Mouse (Mus musculus): Measurements from ENCODE around the gene Colq.
"Not testable (repeated sequence)": the region's sequence is repeated elsewhere in the genome, so short reads cannot be mapped to it uniquely, and the experiment has no call there.

Gene Colq

GRCm38 (mm10) chr14:31591243-31591642 is at the start of gene Colq:
TSS of gene Colq (minus strand) at chr14:31591343.
- no peak for DNase-seq (ENCODE audit: low read depth)

GRCm38 (mm10) chr14:31640346-31640889 is 49.3 kb upstream of the Colq start, which contains the start of gene Gm49387:
TSS of gene Gm49387 (minus strand) at chr14:31640878.
- no peak for DNase-seq (ENCODE audit: low read depth)

GRCm38 (mm10) chr14:31630677-31631076 is 39.5 kb upstream of the Colq start:
- DNase-seq (ENCODE audit: low read depth): no peak

- no peak for DNase-seq (ENCODE audit: low read depth)
These were observed 31.6 kb upstream of the Colq start for GRCm38 (mm10) chr14:31622748-31623147.

GRCm38 (mm10) chr14:31620591-31621223 is 29.6 kb upstream of the Colq start:
- no peak for DNase-seq (ENCODE audit: low read depth)

- DNase-seq (ENCODE audit: low read depth): peak; percentile 91
These were observed 26.9 kb upstream of the Colq start for GRCm38 (mm10) chr14:31617997-31618396.

- DNase-seq (ENCODE audit: low read depth): no peak
These were observed 26.1 kb upstream of the Colq start for GRCm38 (mm10) chr14:31617204-31617603.

GRCm38 (mm10) chr14:31613671-31614070 is 22.5 kb upstream of the Colq start:
- DNase-seq (ENCODE audit: low read depth): peak; percentile 41

GRCm38 (mm10) chr14:31611986-31612385 is 20.8 kb upstream of the Colq start:
- peak; percentile 43 for DNase-seq (ENCODE audit: low read depth)

- peak; percentile 38 for DNase-seq (ENCODE audit: low read depth)
These were observed 14.4 kb upstream of the Colq start for GRCm38 (mm10) chr14:31605514-31605913.

GRCm38 (mm10) chr14:31604916-31605315 is 13.8 kb upstream of the Colq start:
- peak; percentile 64 for DNase-seq (ENCODE audit: low read depth)

- DNase-seq (ENCODE audit: low read depth): not testable (repeated sequence)
These were observed 11.5 kb upstream of the Colq start for GRCm38 (mm10) chr14:31602616-31602979.

GRCm38 (mm10) chr14:31601908-31602615 is 10.9 kb upstream of the Colq start:
- DNase-seq (ENCODE audit: low read depth): no peak

GRCm38 (mm10) chr14:31597446-31597845 is 6.3 kb upstream of the Colq start:
- DNase-seq (ENCODE audit: low read depth): peak; percentile 39

- peak; percentile 61 for DNase-seq (ENCODE audit: low read depth)
These were observed 5.3 kb upstream of the Colq start for GRCm38 (mm10) chr14:31596408-31596807.

- DNase-seq (ENCODE audit: low read depth): no peak
These were observed 3.5 kb upstream of the Colq start for GRCm38 (mm10) chr14:31594693-31595092.

- peak; percentile 56 for DNase-seq (ENCODE audit: low read depth)
These were observed 1.9 kb upstream of the Colq start for GRCm38 (mm10) chr14:31593036-31593435.

GRCm38 (mm10) chr14:31586451-31586850 is 4.7 kb downstream of the Colq start:
- no peak for DNase-seq (ENCODE audit: low read depth)

- no peak for DNase-seq (ENCODE audit: low read depth)
These were observed 8.1 kb downstream of the Colq start for GRCm38 (mm10) chr14:31583082-31583481.

GRCm38 (mm10) chr14:31577966-31578735 is 13.0 kb downstream of the Colq start:
- no peak for DNase-seq (ENCODE audit: low read depth)

GRCm38 (mm10) chr14:31576846-31577697 is 14.1 kb downstream of the Colq start:
- DNase-seq (ENCODE audit: low read depth): peak; percentile 56

GRCm38 (mm10) chr14:31575866-31576265 is 15.3 kb downstream of the Colq start:
- no peak for DNase-seq (ENCODE audit: low read depth)
